Mouse (Mus musculus) heart, embryonic 16.5 days (tissue): ENCODE data around the gene Ift122. TPM values are rescaled to one million over a fixed set of nuclear protein-coding genes. Genes with fewer than 3 reads are reported as not detected.
"Not testable (repeated sequence)": the region's sequence is repeated elsewhere in the genome, so short reads cannot be mapped to it uniquely, and the experiment has no call there.

Experiments
- ATAC-seq: fragments of 200-750 bp; cut with Nextera tagmentation; replicated peaks from 2 replicates; pipeline ENCODE4 v1.8.0; 2017; ENCODE audit warnings: moderate number of reproducible peaks; ENCODE audit not compliant: insufficient read depth, low FRiP score; ENCODE audit errors: extremely low read depth
- H3K27ac ChIP-seq: fragments of 300-500 bp; sonication (generic); 2 replicates; pipeline ENCODE4 v1.5.1; 2014; ENCODE audit warnings: mild to moderate bottlenecking, low read length, control low read depth, moderate library complexity
- H3K27me3 ChIP-seq: fragments of 300-500 bp; sonication (generic); 2 replicates; pipeline ENCODE4 v1.6.1; 2014; ENCODE audit warnings: low read length, mixed read lengths; ENCODE audit not compliant: control insufficient read depth, insufficient read depth
- H3K36me3 ChIP-seq: fragments of 300-500 bp; sonication (generic); 2 replicates; pipeline ENCODE4 v1.6.1; 2014; ENCODE audit not compliant: control insufficient read depth, insufficient read depth
- H3K4me1 ChIP-seq: fragments of 300-500 bp; sonication (generic); 2 replicates; pipeline ENCODE4 v1.6.1; 2014; ENCODE audit warnings: low read length, mixed read lengths; ENCODE audit not compliant: control insufficient read depth, insufficient read depth
- H3K4me2 ChIP-seq: fragments of 300-500 bp; sonication (generic); 2 replicates; pipeline ENCODE4 v1.6.1; 2014; ENCODE audit warnings: low read depth, mild to moderate bottlenecking, control low read depth, low read length
- H3K4me3 ChIP-seq: fragments of 300-500 bp; sonication (generic); 2 replicates; pipeline ENCODE4 v1.5.1; 2014; ENCODE audit warnings: mild to moderate bottlenecking, control low read depth, low read length
- H3K9ac ChIP-seq: fragments of 300-500 bp; sonication (generic); 2 replicates; pipeline ENCODE4 v1.6.1; 2014; ENCODE audit warnings: low read length, control low read depth
- H3K9me3 ChIP-seq: fragments of 300-500 bp; sonication (generic); replicated peaks from 2 replicates; pipeline ENCODE4 v1.6.1; 2016; ENCODE audit warnings: low read length; ENCODE audit not compliant: control insufficient read depth
- WGBS: fragments of 180-500 bp; shearing (Covaris S2); extraction: QIAGEN DNeasy Blood & Tissue Kit; methylation state at CpG from one replicate; pipeline ENCODE4 v1.1.7; 2014; 5-methylcytosine and 5-hydroxymethylcytosine counted together
- polyA plus RNA-seq: library from polyadenylated mRNA; unstranded; fragments of >200 nt; fragmentation: Nextera tagmentation; extraction: Ambion mirVana; gene quantifications from 2 replicates; pipeline ENCODE4 v1.2.1, GENCODE M21; 2015

The Ift122 gene
- polyA plus RNA-seq, 1 experiment from 2014 or later = 21.4 TPM

DNA sequence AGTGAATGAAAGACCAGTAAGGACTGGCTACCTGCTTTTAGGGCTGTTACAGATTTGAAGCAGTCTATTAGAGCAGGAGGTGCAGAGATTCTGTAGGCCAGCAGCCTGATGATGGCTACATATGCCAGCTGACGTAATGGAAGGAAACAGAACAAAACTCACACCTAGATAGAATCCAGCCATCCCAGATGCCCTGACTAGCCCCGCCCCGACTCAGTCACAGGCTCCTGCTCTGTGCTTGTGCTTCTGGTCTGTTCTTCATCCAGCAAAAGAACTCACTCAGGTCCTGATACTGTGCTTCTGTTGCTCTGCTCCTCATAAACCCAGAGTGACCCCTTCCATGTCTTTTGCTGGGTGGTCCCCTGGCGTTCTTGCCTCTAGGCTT is 3.1 kb downstream of the Ift122 start:
- 47% methylated on average over 4 of the region's 4 CpGs for WGBS
- Histone ChIP-seq H3K27ac (peak overlapping the region; percentile 51), H3K9me3 (no peaks in the 10 kb centered on the region), H3K9ac (no peak overlapping the region), H3K4me2 (no peak overlapping the region), H3K4me1 (peaks cover 30% of the 10 kb centered on the region), H3K4me3 (no peak overlapping the region), H3K36me3 (no peaks in the 10 kb centered on the region), H3K27me3 (no peaks in the 10 kb centered on the region)
- no peak for ATAC-seq

GRCm38 (mm10) chr6:115859258-115859657 is 6.0 kb downstream of the Ift122 start:
- 59% methylated on average over 4 of the region's 4 CpGs for WGBS
- Histone ChIP-seq H3K36me3 (no peaks in the 10 kb centered on the region), H3K9ac (no peak overlapping the region), H3K4me1 (peaks cover 33% of the 10 kb centered on the region), H3K4me2 (no peak overlapping the region), H3K27ac (peak overlapping the region; percentile 7; the same call in 1 of the 2 replicates), H3K9me3 (no peaks in the 10 kb centered on the region), H3K27me3 (no peaks in the 10 kb centered on the region), H3K4me3 (no peak overlapping the region)
- no peak for ATAC-seq

GRCm38 (mm10) chr6:115860027-115860556 is 6.8 kb downstream of the Ift122 start:
- WGBS = 48% methylated on average over 7 of the region's 7 CpGs
- no peak overlapping the region for H3K27ac ChIP-seq
- no peak for ATAC-seq

GRCm38 (mm10) chr6:115863340-115863841 is 10.1 kb downstream of the Ift122 start:
- Histone ChIP-seq H3K4me2 (no peak overlapping the region), H3K4me3 (no peak overlapping the region), H3K36me3 (no peaks in the 10 kb centered on the region), H3K4me1 (peaks cover 19% of the 10 kb centered on the region), H3K27ac (peak overlapping the region; percentile 55), H3K27me3 (no peaks in the 10 kb centered on the region), H3K9me3 (no peaks in the 10 kb centered on the region), H3K9ac (no peak overlapping the region)
- WGBS = 50% methylated on average over 7 of the region's 7 CpGs
- no peak for ATAC-seq

More at GRCm38 (mm10) chr6:115860027-115860556, 6.8 kb downstream of the Ift122 start:
- Histone ChIP-seq H3K36me3 (no peaks in the 10 kb centered on the region), H3K4me3 (no peak overlapping the region), H3K4me1 (peaks cover 34% of the 10 kb centered on the region), H3K27me3 (no peaks in the 10 kb centered on the region), H3K9ac (no peak overlapping the region), H3K9me3 (no peaks in the 10 kb centered on the region), H3K4me2 (no peak overlapping the region)

DNA sequence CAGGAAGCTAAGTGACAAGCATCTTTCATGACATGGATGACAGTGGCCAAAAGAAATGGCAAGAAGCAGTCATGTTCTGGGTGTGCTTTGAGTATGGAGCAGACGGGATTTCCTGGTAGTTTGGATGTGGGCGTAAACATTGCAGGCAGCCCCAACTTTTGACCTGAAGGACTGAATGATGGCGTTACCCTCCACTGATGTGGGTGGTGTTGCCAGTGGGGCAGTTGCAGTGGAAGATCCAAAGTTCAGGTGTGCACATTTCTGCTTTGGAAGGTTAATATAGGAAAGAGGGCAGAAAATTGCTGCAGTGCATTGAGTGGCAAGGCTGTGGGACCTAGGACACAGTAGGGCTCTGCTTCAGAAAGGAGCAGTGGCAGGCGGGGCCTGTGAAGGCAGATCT is 12.0 kb downstream of the Ift122 start:
- H3K36me3 ChIP-seq = no peaks in the 10 kb centered on the region
- no peaks in the 10 kb centered on the region for H3K27me3 ChIP-seq
- H3K4me2 ChIP-seq = no peak overlapping the region
- no peak overlapping the region for H3K27ac ChIP-seq
- WGBS = 94% methylated on average over 4 of the region's 4 CpGs
- peaks cover 16% of the 10 kb centered on the region for H3K4me1 ChIP-seq
- H3K4me3 ChIP-seq = no peak overlapping the region
- ATAC-seq = no peak
- no peaks in the 10 kb centered on the region for H3K9me3 ChIP-seq
- no peak overlapping the region for H3K9ac ChIP-seq

GRCm38 (mm10) chr6:115867157-115867556 is 13.9 kb downstream of the Ift122 start:
- not testable (repeated sequence) for H3K36me3 ChIP-seq, H3K9ac ChIP-seq, H3K4me3 ChIP-seq, H3K27me3 ChIP-seq, H3K4me2 ChIP-seq, H3K9me3 ChIP-seq, H3K27ac ChIP-seq
- ATAC-seq = peak; percentile 62
- no CpG with 5 or more reads among the region's 3 CpGs for WGBS
- peaks cover 15% of the 10 kb centered on the region for H3K4me1 ChIP-seq

DNA sequence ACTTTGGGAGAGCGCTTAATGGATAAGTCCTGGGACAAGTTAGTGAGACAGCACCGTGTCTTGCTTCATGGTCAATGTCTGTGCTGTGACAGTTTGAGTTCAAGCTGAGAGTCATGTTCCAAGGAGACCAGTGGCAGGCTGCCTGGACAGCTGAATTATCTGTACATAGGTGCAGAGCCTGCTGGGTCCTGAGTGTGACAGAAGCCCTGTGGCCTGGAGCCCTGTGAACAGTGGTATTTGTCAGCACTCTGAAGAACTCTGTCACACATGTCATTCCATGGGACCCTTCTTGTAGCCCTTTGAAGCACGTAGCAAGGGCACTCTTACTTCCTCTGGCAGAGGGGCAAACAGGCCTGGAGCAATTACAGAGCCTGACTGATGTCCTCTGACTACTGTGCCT is 18.0 kb downstream of the Ift122 start:
- H3K4me2 ChIP-seq, H3K4me1 ChIP-seq, H3K4me3 ChIP-seq, H3K36me3 ChIP-seq, H3K27ac ChIP-seq, H3K27me3 ChIP-seq, H3K9ac ChIP-seq, H3K9me3 ChIP-seq: not testable (repeated sequence)
- no CpG with 5 or more reads among the region's 3 CpGs for WGBS
- ATAC-seq = peak; percentile 77

DNA sequence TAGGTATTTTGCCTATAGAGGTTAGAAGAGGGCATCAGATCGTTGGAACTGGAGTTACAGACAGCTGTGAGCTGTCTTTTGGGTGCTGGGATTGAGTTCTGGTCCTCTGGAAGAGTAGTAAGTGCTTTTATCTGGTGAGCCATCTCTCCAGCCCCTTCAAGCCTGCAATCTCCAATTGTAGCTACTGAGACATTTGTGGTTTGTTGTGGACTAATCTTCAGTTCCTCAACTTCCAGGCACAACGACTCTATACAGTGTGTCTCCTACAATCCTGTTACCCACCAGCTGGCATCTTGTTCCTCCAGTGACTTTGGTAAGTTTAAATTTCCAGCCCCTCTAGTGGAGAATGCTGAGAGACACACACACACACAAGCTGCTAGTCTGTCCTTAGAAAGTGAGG is 24.0 kb downstream of the Ift122 start:
- Histone ChIP-seq H3K4me2 (no peak overlapping the region), H3K36me3 (peaks cover 2% of the 10 kb centered on the region; the same call in 1 of the 2 replicates), H3K4me1 (peaks cover 4% of the 10 kb centered on the region; the same call in 1 of the 2 replicates), H3K27me3 (no peaks in the 10 kb centered on the region), H3K9ac (no peak overlapping the region), H3K27ac (no peak overlapping the region), H3K9me3 (no peaks in the 10 kb centered on the region), H3K4me3 (no peak overlapping the region)
- ATAC-seq = no peak
- WGBS = 78% methylated on average over 2 of the region's 2 CpGs

GRCm38 (mm10) chr6:115878694-115879093 is 25.4 kb downstream of the Ift122 start:
- no peak for ATAC-seq

More at GRCm38 (mm10) chr6:115878694-115879093, 25.4 kb downstream of the Ift122 start:
- Histone ChIP-seq H3K9ac (no peak overlapping the region), H3K4me3 (no peak overlapping the region), H3K27me3 (no peaks in the 10 kb centered on the region), H3K9me3 (no peaks in the 10 kb centered on the region), H3K4me2 (no peak overlapping the region), H3K4me1 (peaks cover 4% of the 10 kb centered on the region; the same call in 1 of the 2 replicates), H3K36me3 (peaks cover 2% of the 10 kb centered on the region; the same call in 1 of the 2 replicates), H3K27ac (peak overlapping the region; percentile 61)
- 57% methylated on average over 6 of the region's 6 CpGs for WGBS
